Comparison of ENCODE assay signal across 10 mouse cellular contexts in the genomic region with DNA sequence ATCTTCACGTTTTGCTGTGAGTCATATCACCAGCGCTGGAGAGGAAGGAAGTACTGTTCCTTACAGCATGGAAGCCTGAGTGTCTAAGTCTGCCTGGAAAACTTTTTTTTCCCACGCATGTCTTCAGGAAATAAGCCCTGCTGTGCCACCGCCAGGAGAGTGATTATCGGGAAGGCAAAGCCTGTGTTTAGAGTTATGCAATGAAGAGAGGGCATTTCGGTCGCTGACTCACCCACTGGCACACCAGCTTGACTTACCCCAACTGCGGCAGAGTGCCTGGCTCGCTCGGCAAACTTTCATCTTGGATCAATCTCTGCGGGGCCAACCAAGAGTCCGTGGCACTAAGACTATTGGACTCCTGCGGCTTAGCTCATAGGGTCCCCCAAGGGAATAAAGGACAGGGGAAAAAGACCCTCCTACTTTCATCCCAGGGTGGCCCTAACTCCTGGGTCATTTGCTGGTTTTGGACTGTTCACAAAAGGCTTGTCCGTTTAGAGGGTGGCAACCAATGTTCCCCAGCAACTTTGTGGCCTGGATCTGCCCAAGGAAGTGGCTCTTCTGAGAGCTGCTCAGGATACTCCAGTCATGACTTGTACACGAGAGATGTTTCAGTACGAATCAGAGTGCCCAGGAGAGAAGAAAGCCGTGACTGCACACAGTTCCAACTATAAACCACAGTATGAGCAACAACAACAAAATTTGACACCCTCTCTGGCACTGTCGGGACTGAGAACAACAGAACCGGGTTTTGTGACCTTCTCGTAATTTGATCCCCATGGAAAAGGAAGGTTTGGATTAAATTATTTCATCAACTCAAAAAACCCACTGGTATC.
DNase-seq lines count a peak whose midpoint lies in the region; ATAC-seq lines count a peak whose summit lies in the region.
"Had no signal": no experiment of that assay in that cellular context is flagged by ENCODE, and none has a peak within 500 bp of the region (broad histone marks: within the 10 kb centered on the region; RNA-seq: fewer than 3 reads in every experiment).

No protein-coding gene starts in this region.

- no peak for DNase-seq in frontal cortex, postnatal 14 days (ENCODE audit: low spot score in 2 of 2)
- DNase-seq in urinary bladder, adult 2 months (ENCODE audit: low spot score) = peak; percentile 36
- DNase-seq in urinary bladder, postnatal 10 days (ENCODE audit: low spot score) = no peak
- no peak for DNase-seq in limb, embryonic 10.5 days (ENCODE audit: low spot score)
- DNase-seq in cerebellum, adult 18-20 months = no peak
- no peak for DNase-seq in B cell, adult 2 months
- no peak for DNase-seq in T-cell, adult 2 months (ENCODE audit: low spot score)
- DNase-seq: cerebellum, postnatal 25 days had no signal

- H3K4me1 ChIP-seq in limb, embryonic 10.5 days = peaks cover 31% of the 10 kb centered on the region

- no peaks in the 10 kb centered on the region; the same call in 1 of the 2 replicates for H3K9me3 ChIP-seq in limb, embryonic 10.5 days (replicated peaks)

- WGBS in limb, embryonic 10.5 days = 78% methylated on average over 20 of the region's 20 CpGs

- H3K27me3 ChIP-seq in limb, embryonic 10.5 days (ENCODE audit: low read depth, poor library complexity, severe bottlenecking) = no peaks in the 10 kb centered on the region
- H3K27me3 ChIP-seq: CH12.LX had no signal

- peak; percentile 34; the same call in 1 of the 2 replicates for ATAC-seq in frontal cortex, adult (ENCODE audit: low TSS enrichment)

- H3K4me3 ChIP-seq in limb, embryonic 10.5 days = no peak overlapping the region

- 0 out of 2 replicates have a peak, but pooled peaks cover 3% of the 10 kb centered on the region for H3K36me3 ChIP-seq in limb, embryonic 10.5 days

- H3K27ac ChIP-seq in limb, embryonic 10.5 days = peak overlapping the region; percentile 69
